Mouse (Mus musculus) neural tube, embryonic 12.5 days (tissue): Measurements from ENCODE around the gene Klhl15. TPM values are rescaled to one million over a fixed set of nuclear protein-coding genes. Genes with fewer than 3 reads are reported as not detected.

Source experiments
- ATAC-seq: fragments of 200-750 bp; cut with Nextera tagmentation; 2 replicates; pipeline ENCODE4 v1.8.0; 2017; ENCODE audit warnings: low read depth, mild to moderate bottlenecking, moderate TSS enrichment, moderate library complexity; ENCODE audit not compliant: low FRiP score
- H3K27ac ChIP-seq: fragments of 300-500 bp; sonication (generic); 2 replicates; pipeline ENCODE4 v1.5.1; 2016
- H3K27me3 ChIP-seq: fragments of 300-500 bp; sonication (generic); replicated peaks from 2 replicates; pipeline ENCODE4 v1.6.1; 2016; ENCODE audit warnings: mild to moderate bottlenecking
- H3K36me3 ChIP-seq: fragments of 300-500 bp; sonication (generic); 2 replicates; pipeline ENCODE4 v1.6.1; 2016; ENCODE audit warnings: mild to moderate bottlenecking
- H3K4me1 ChIP-seq: fragments of 300-500 bp; sonication (generic); 2 replicates; pipeline ENCODE4 v1.6.1; 2016
- H3K4me2 ChIP-seq: fragments of 300-500 bp; sonication (generic); replicated peaks from 2 replicates; pipeline ENCODE4 v1.6.1; 2016; ENCODE audit warnings: mild to moderate bottlenecking
- H3K4me3 ChIP-seq: fragments of 300-500 bp; sonication (generic); 2 replicates; pipeline ENCODE4 v1.5.1; 2016
- H3K9ac ChIP-seq: fragments of 300-500 bp; sonication (generic); 2 replicates; pipeline ENCODE4 v1.6.1; 2016; ENCODE audit warnings: mild to moderate bottlenecking
- H3K9me3 ChIP-seq: fragments of 300-500 bp; sonication (generic); 2 replicates; pipeline ENCODE4 v1.6.1; 2016; ENCODE audit warnings: mild to moderate bottlenecking
- WGBS: fragments of 180-500 bp; shearing (Covaris S2); methylation state at CpG from one replicate; pipeline ENCODE4 v1.1.7; 2016; 5-methylcytosine and 5-hydroxymethylcytosine counted together
- microRNA-seq: library from miRNA; unstranded; fragments of <30 nt; microRNA quantifications from one replicate; pipeline ENCODE4, GENCODE M21; 2017
- polyA plus RNA-seq: library from polyadenylated mRNA; unstranded; fragments of >200 nt; fragmentation: Nextera tagmentation; extraction: Ambion mirVana; gene quantifications from 2 replicates; pipeline ENCODE4 v1.2.1, GENCODE M21; 2016

Klhl15 gene
- polyA plus RNA-seq, 1 experiment from 2014 or later, result 10.8 TPM

DNA sequence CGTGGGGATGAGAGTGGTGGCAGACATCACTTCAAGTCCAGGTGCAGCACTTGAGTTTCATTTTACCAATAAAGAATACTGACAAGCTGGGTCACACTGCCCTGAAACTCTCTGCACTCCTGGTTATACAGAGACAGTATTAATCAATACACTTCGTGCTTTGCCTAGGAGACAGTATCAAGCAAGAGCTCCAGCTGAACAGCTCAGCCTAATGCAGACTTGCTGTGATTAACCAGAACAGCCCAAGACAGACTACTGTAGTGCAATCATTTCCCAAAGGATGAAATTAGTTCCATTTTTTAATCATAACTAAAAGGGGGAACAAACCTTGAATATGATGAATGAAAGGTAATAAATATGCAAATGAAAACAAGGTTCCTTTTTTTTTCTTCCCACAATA, 68.5 kb downstream of the Klhl15 start:
- H3K4me3 ChIP-seq, result no peak overlapping the region
- no peaks in the 10 kb centered on the region for H3K4me1 ChIP-seq
- H3K36me3 ChIP-seq, result no peaks in the 10 kb centered on the region
- H3K27me3 ChIP-seq, result peaks cover 21% of the 10 kb centered on the region
- no peaks in the 10 kb centered on the region for H3K9me3 ChIP-seq
- H3K4me2 ChIP-seq, result no peak overlapping the region
- H3K9ac ChIP-seq, result no peak overlapping the region
- no peak overlapping the region for H3K27ac ChIP-seq
- no peak for ATAC-seq
- 70% methylated on average over 2 of the region's 2 CpGs for WGBS

DNA sequence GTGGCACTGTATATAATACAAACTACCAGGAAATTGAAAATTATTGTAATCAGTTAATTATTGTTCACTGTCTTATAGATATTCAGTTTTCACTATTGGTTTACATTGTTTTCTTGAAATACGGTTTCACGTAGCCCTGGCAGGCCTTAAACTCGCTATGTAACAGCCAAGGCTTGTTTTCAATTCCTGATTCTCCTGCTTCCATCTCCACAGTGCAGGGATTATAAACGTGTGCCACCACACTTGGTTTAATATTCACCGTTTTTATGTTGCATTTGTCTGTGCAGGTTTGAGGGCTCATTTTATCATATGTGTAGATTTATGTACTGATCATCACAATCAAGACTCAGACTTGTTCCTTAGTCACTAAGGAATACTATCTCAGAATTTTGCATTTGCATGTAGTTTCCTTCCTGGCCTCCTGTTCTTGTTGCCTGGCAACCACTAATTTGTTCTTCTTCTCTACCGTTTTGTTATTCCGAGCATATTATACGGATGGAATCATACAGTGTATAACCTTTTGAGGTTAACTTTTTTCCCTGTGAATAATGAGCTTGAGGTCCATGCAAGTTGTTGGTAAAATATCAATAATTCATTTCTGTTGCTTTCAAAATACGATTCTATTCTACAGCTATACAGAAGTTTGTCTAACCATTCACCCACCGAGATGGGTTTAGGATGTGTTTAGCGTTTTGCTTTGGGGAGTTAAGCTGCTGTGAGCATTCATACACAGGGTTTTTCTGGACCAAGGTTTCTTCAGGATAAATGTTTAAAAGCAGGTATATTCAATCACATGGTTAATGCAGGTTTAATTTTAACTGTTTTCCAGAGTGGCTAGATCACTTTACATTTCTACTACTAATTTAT, 86.9 kb downstream of the Klhl15 start:
- WGBS, result 71% methylated on average over 11 of the region's 11 CpGs
- Histone ChIP-seq H3K27ac (no peak overlapping the region), H3K27me3 (peaks cover 18% of the 10 kb centered on the region), H3K36me3 (no peaks in the 10 kb centered on the region), H3K9me3 (no peaks in the 10 kb centered on the region), H3K4me3 (no peak overlapping the region), H3K9ac (no peak overlapping the region), H3K4me2 (no peak overlapping the region), H3K4me1 (no peaks in the 10 kb centered on the region)
- ATAC-seq, result no peak

Small RNA genes lying within 50 kb of the gene (microRNA-seq; reads per million reads assigned to microRNA genes)
- not detected for gene Mir7673

Other genes starting within 250 kb of the Klhl15 start
- gene Zfx, start 110.9 kb upstream of the Klhl15 start, polyA plus RNA-seq, result 21.0 and 26.9 TPM in 2 replicates
- 103 and 104 TPM in 2 replicates for gene Eif2s3x, start 21.7 kb upstream of the Klhl15 start, polyA plus RNA-seq
- gene Fam90a1b, start 132.2 kb downstream of the Klhl15 start, polyA plus RNA-seq, result not detected in 2 replicates
- gene Apoo, start 132.5 kb downstream of the Klhl15 start, polyA plus RNA-seq, result 121 and 122 TPM in 2 replicates